Mouse (Mus musculus) frontal cortex, postnatal 25 days (tissue): ENCODE results near the gene Tmem222.

Experiments used
- DNase-seq, 2 experiments: peaks; one replicate each; pipeline ENCODE4 v3.0.0; 2022; ENCODE audit warnings: low spot score in 2 of 2

Tmem222 gene

GRCm38 (mm10) chr4:133277104-133278026, at the start of gene Tmem222:
Tmem222 (minus strand) TSS chr4:133277792.
- DNase-seq: peak; percentile 95 to 96

GRCm38 (mm10) chr4:133319667-133320066, 42.1 kb upstream of the Tmem222 start:
- no peak for DNase-seq

- DNase-seq: no peak
These were observed 38.4 kb upstream of the Tmem222 start for GRCm38 (mm10) chr4:133315991-133316390.

- DNase-seq: no peak
These were observed 37.3 kb upstream of the Tmem222 start for GRCm38 (mm10) chr4:133314896-133315295.

- DNase-seq: peak; percentile 80 to 88
These were observed 32.4 kb upstream of the Tmem222 start for GRCm38 (mm10) chr4:133309948-133310347.

GRCm38 (mm10) chr4:133307331-133307730, 29.7 kb upstream of the Tmem222 start:
- peak; percentile 40 to 44 for DNase-seq

GRCm38 (mm10) chr4:133305825-133306224, 28.2 kb upstream of the Tmem222 start:
- no peak for DNase-seq

- DNase-seq: no peak
These were observed 27.2 kb upstream of the Tmem222 start for GRCm38 (mm10) chr4:133304770-133305169.

- no peak for DNase-seq
These were observed 25.1 kb upstream of the Tmem222 start for GRCm38 (mm10) chr4:133302668-133303067.

- peak; percentile 71 to 78 for DNase-seq
These were observed 24.2 kb upstream of the Tmem222 start for GRCm38 (mm10) chr4:133301802-133302201.

GRCm38 (mm10) chr4:133300421-133300820, 22.8 kb upstream of the Tmem222 start:
- DNase-seq: no peak

GRCm38 (mm10) chr4:133299701-133300100, 22.1 kb upstream of the Tmem222 start:
- peak; percentile 38 to 47 for DNase-seq

GRCm38 (mm10) chr4:133298516-133299365, 21.1 kb upstream of the Tmem222 start:
- peak; percentile 47 to 60 for DNase-seq

- DNase-seq: peak; percentile 74 to 77
These were observed 20.2 kb upstream of the Tmem222 start for GRCm38 (mm10) chr4:133297801-133298238.

GRCm38 (mm10) chr4:133297360-133297759, 19.8 kb upstream of the Tmem222 start:
- DNase-seq: no peak

GRCm38 (mm10) chr4:133294084-133294483, 16.5 kb upstream of the Tmem222 start:
- no peak for DNase-seq

GRCm38 (mm10) chr4:133292901-133293843, 15.6 kb upstream of the Tmem222 start:
- DNase-seq: no peak

GRCm38 (mm10) chr4:133292405-133292804, 14.8 kb upstream of the Tmem222 start:
- DNase-seq: no peak

- DNase-seq: no peak
These were observed 13.7 kb upstream of the Tmem222 start for GRCm38 (mm10) chr4:133291255-133291654.

GRCm38 (mm10) chr4:133286476-133287077, 9.0 kb upstream of the Tmem222 start:
- no peak for DNase-seq

GRCm38 (mm10) chr4:133285950-133286349, 8.4 kb upstream of the Tmem222 start:
- DNase-seq: no peak
